Mouse (Mus musculus) lung, embryonic 14.5 days (tissue): ENCODE measurements around the gene Lpo. TPM values are rescaled to one million over a fixed set of nuclear protein-coding genes. Genes with fewer than 3 reads are reported as not detected.

ENCODE experiments used
- ATAC-seq: fragments of 200-750 bp; cut with Nextera tagmentation; 2 replicates; pipeline ENCODE4 v1.8.0; 2017; ENCODE audit warnings: mild to moderate bottlenecking, moderate TSS enrichment, moderate library complexity; ENCODE audit not compliant: insufficient read depth
- DNase-seq: peaks from one replicate; pipeline ENCODE4 v3.0.0-alpha.2; 2015
- H3K27ac ChIP-seq: fragments of 300-500 bp; sonication (generic); 2 replicates; pipeline ENCODE4 v1.5.1; 2014; ENCODE audit warnings: low read depth, mild to moderate bottlenecking, moderate library complexity
- H3K27me3 ChIP-seq: fragments of 300-500 bp; sonication (generic); 2 replicates; pipeline ENCODE4 v1.6.1; 2014; ENCODE audit warnings: low read length, control low read depth; ENCODE audit not compliant: insufficient read depth
- H3K36me3 ChIP-seq: fragments of 300-500 bp; sonication (generic); 2 replicates; pipeline ENCODE4 v1.6.1; 2014; ENCODE audit warnings: control low read depth; ENCODE audit not compliant: insufficient read depth
- H3K4me1 ChIP-seq: fragments of 300-500 bp; sonication (generic); 2 replicates; pipeline ENCODE4 v1.6.1; 2014; ENCODE audit warnings: antibody characterized with exemption, control low read depth; ENCODE audit not compliant: insufficient read depth
- H3K4me2 ChIP-seq: fragments of 300-500 bp; sonication (generic); 2 replicates; pipeline ENCODE4 v1.6.1; 2014; ENCODE audit warnings: mild to moderate bottlenecking
- H3K4me3 ChIP-seq: fragments of 300-500 bp; sonication (generic); 2 replicates; pipeline ENCODE4 v1.5.1; 2014; ENCODE audit warnings: low read depth, low read length
- H3K9ac ChIP-seq: fragments of 300-500 bp; sonication (generic); 2 replicates; pipeline ENCODE4 v1.6.1; 2014
- H3K9me3 ChIP-seq: fragments of 300-500 bp; sonication (generic); 2 replicates; pipeline ENCODE4 v1.6.1; 2016; ENCODE audit warnings: low read depth, low read length, control low read depth
- CTCF ChIP-seq: IDR thresholded peaks from 2 replicates; pipeline ENCODE4 v1.5.1; 2016; ENCODE audit warnings: antibody characterized with exemption, low read depth
- WGBS: fragments of 180-500 bp; shearing (Covaris S2); extraction: QIAGEN DNeasy Blood & Tissue Kit; methylation state at CpG from one replicate; pipeline ENCODE4 v1.1.7; 2014; 5-methylcytosine and 5-hydroxymethylcytosine counted together
- polyA plus RNA-seq: library from polyadenylated mRNA; unstranded; fragments of >200 nt; fragmentation: Nextera tagmentation; extraction: Ambion mirVana; gene quantifications from 2 replicates; pipeline ENCODE4 v1.2.1, GENCODE M21; 2014

Lpo gene
- polyA plus RNA-seq, 1 experiment from 2014 or later = not detected

GRCm38 (mm10) chr11:87840676-87841075 is 12.6 kb upstream of the Lpo start:
- 55% methylated on average over 8 of the region's 8 CpGs for WGBS
- DNase-seq (peak; percentile 15), ATAC-seq (no peak)
- no peaks in the 10 kb centered on the region for H3K36me3 ChIP-seq
- no peaks in the 10 kb centered on the region for H3K9me3 ChIP-seq
- H3K27ac ChIP-seq = no peak overlapping the region
- TF ChIP-seq CTCF = no peak
- peaks cover 5% of the 10 kb centered on the region; the same call in 1 of the 2 replicates for H3K4me1 ChIP-seq
- no peak overlapping the region for H3K9ac ChIP-seq
- H3K27me3 ChIP-seq = no peaks in the 10 kb centered on the region
- H3K4me3 ChIP-seq = no peak overlapping the region
- H3K4me2 ChIP-seq = no peak overlapping the region

- Histone ChIP-seq H3K9ac (no peak overlapping the region), H3K4me1 (no peaks in the 10 kb centered on the region), H3K36me3 (no peaks in the 10 kb centered on the region), H3K27me3 (no peaks in the 10 kb centered on the region), H3K4me3 (no peak overlapping the region), H3K9me3 (no peaks in the 10 kb centered on the region), H3K4me2 (no peak overlapping the region), H3K27ac (no peak overlapping the region)
- 48% methylated on average over 5 of the region's 5 CpGs for WGBS
- no peak for DNase-seq
- TF ChIP-seq CTCF = no peak
- no peak for ATAC-seq
Observed at GRCm38 (mm10) chr11:87821502-87821901, 6.6 kb downstream of the Lpo start.

- DNase-seq (no peak), ATAC-seq (peak; percentile 28; the same call in 1 of the 2 replicates)
- Histone ChIP-seq H3K27ac (no peak overlapping the region), H3K4me3 (peak overlapping the region; percentile 34), H3K4me2 (peak overlapping the region; percentile 69), H3K27me3 (peaks cover 3% of the 10 kb centered on the region; the same call in 1 of the 2 replicates), H3K4me1 (no peaks in the 10 kb centered on the region), H3K36me3 (no peaks in the 10 kb centered on the region), H3K9ac (peak overlapping the region; percentile 43; the same call in 1 of the 2 replicates), H3K9me3 (no peaks in the 10 kb centered on the region)
- 24% methylated on average over 4 of the region's 4 CpGs for WGBS
- TF ChIP-seq CTCF = no peak
Observed at GRCm38 (mm10) chr11:87817443-87817773, 10.7 kb downstream of the Lpo start.

- no peak for ATAC-seq
- Histone ChIP-seq H3K4me2 (peak overlapping the region; percentile 69), H3K4me1 (no peaks in the 10 kb centered on the region), H3K9ac (peak overlapping the region; percentile 43; the same call in 1 of the 2 replicates), H3K4me3 (peak overlapping the region; percentile 34), H3K27ac (no peak overlapping the region), H3K9me3 (no peaks in the 10 kb centered on the region), H3K36me3 (no peaks in the 10 kb centered on the region), H3K27me3 (peaks cover 3% of the 10 kb centered on the region; the same call in 1 of the 2 replicates)
- WGBS = 3% methylated on average over 30 of the region's 31 CpGs
- TF ChIP-seq CTCF = peak; percentile 82
- peak; percentile 58 for DNase-seq
Observed at GRCm38 (mm10) chr11:87816707-87817442, 11.2 kb downstream of the Lpo start.

- no peaks in the 10 kb centered on the region for H3K36me3 ChIP-seq
- H3K9ac ChIP-seq = no peak overlapping the region
- ATAC-seq (no peak), DNase-seq (no peak)
- no peaks in the 10 kb centered on the region for H3K4me1 ChIP-seq
- 75% methylated on average over 8 of the region's 8 CpGs for WGBS
- no peak for TF ChIP-seq CTCF
- H3K27me3 ChIP-seq = peaks cover 3% of the 10 kb centered on the region; the same call in 1 of the 2 replicates
- H3K4me3 ChIP-seq = no peak overlapping the region
- H3K27ac ChIP-seq = no peak overlapping the region
- no peak overlapping the region for H3K4me2 ChIP-seq
- no peaks in the 10 kb centered on the region for H3K9me3 ChIP-seq
Observed at GRCm38 (mm10) chr11:87814831-87815230, 13.3 kb downstream of the Lpo start.

- no peaks in the 10 kb centered on the region for H3K4me1 ChIP-seq
- H3K36me3 ChIP-seq = no peaks in the 10 kb centered on the region
- WGBS = 62% methylated on average over 4 of the region's 4 CpGs
- no peak for DNase-seq
- H3K27me3 ChIP-seq = peaks cover 3% of the 10 kb centered on the region; the same call in 1 of the 2 replicates
- H3K9me3 ChIP-seq = no peaks in the 10 kb centered on the region
- no peak overlapping the region for H3K4me3 ChIP-seq
- TF ChIP-seq CTCF = no peak
- H3K9ac ChIP-seq = no peak overlapping the region
- ATAC-seq = no peak
- H3K4me2 ChIP-seq = no peak overlapping the region
- H3K27ac ChIP-seq = no peak overlapping the region
Observed at GRCm38 (mm10) chr11:87811396-87811795, 16.7 kb downstream of the Lpo start.

GRCm38 (mm10) chr11:87808236-87808635 is 19.9 kb downstream of the Lpo start:
- Histone ChIP-seq H3K4me3 (no peak overlapping the region), H3K4me2 (no peak overlapping the region), H3K4me1 (no peaks in the 10 kb centered on the region), H3K9ac (no peak overlapping the region), H3K9me3 (no peaks in the 10 kb centered on the region), H3K27me3 (no peaks in the 10 kb centered on the region), H3K36me3 (no peaks in the 10 kb centered on the region), H3K27ac (no peak overlapping the region)
- ATAC-seq (no peak), DNase-seq (no peak)
- 67% methylated on average over 7 of the region's 7 CpGs for WGBS
- no peak for TF ChIP-seq CTCF
